Mouse (Mus musculus) kidney, postnatal 10 days (tissue): ENCODE measurements around the gene Mad1l1.

Source experiments
- DNase-seq: peaks from one replicate; pipeline ENCODE4 v3.0.0; 2021; ENCODE audit warnings: mixed read lengths

Gene Mad1l1

DNA sequence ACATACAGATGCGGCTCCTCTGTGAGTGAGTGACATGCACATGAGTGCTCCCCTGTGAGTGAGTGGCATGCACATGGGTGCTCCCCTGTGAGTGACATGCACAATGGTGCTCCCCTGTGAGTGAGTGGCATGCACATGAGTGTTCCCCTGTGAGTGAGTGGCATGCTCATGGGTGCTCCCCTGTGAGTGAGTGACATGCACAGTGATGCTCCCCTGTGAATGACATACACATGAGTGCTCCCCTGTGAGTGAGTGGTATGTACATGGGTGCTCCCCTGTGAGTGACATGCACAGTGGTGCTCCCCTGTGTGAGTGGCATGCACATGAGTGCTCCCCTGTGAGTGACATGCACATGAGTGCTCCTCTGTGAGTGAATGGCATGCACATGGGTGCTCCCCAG, 339.4 kb downstream of the Mad1l1 start:
- no peak for DNase-seq

DNA sequence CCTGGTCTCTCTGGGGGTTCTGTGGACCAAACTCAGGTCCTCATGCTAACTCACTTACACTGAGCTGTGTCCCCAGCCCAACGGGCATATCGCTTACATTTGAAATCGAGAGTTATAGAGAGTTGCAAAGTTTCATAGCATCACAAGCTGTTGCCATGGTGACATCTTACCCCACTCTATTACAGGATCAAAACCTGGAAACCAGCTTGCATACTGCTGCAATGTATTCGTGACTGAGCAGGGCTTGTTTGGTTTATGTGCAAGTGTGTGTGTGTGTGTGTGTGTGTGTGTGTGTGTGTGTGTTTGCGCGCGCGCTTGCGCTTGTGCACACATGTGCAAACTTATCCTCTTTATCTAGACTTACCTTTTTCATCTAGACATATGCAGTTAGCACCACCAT, 342.0 kb downstream of the Mad1l1 start:
- no peak for DNase-seq

DNA sequence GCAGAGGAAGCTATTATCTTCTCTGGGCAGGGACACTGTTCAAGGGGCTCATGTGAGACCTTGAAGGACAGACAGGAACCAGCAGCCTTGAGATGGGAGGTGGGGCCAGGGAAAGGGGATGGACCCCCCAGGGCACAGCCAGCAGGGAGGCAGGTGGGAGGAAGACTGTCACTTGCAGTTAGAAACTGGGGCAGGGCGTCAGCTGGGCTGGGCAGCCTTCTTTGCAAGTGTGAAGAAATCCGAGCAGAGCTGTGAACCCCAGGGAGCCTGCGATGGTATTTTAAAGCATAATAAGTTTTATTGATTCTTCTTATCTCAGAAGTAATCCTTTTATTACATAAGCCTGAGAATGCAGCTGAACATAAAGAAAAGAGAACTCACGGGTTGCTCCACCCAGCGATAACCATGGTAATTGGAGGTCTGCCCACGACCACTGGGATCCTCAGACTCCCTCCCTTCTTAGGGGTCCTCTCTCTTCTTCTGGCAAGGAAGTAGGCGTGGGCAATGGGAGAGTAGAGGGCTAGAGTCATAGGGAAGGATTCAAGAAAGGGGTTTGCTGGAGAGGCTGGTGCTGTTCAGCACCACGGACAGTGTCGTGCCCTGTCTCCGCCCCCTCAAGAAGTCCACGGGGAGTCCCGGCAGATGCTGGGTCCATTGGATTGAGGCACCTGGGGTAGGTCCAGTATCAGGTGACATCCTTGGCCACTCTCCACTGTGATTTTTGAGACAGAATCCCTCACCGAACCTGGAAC, 342.7 kb downstream of the Mad1l1 start:
- peak; percentile 65 for DNase-seq

DNA sequence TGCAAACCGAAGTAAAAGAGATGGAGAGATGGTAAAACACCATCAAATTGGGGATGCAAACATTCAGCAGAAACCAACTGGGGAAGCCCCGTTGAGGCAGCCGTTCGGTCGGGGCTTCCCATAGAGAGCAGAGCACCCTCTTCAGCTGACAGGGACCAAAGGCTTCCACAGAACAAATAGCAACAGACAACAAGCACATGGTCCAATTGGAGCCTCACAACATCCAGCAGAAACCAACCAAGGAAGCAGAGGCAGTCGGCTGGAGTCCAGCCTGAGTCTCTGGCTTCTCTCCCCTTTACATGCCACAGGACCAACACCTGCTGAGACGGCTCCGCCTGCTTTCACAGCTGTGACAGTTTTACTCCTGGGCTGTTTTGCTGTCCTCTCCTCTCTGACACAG, 343.9 kb downstream of the Mad1l1 start:
- no peak for DNase-seq

DNA sequence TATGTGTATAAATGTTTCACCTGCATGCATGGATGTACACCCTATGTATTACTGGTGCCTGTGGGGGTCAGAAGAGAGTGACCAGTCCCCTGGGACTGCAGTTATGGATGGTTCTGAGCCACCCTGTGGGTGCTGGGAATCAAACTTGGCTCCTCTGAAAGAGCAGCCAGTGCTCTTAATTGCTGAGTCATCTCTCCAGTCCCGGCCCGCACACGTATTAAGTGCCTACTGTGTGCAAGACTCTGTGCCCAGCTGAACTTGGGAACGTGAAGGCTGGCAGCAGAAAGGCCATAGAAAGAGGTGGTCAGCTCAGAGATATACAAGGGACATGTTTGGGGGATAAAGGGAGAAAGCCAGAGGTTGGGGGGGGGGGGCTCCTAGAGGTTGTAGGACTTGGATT, 344.8 kb downstream of the Mad1l1 start:
- no peak for DNase-seq

DNA sequence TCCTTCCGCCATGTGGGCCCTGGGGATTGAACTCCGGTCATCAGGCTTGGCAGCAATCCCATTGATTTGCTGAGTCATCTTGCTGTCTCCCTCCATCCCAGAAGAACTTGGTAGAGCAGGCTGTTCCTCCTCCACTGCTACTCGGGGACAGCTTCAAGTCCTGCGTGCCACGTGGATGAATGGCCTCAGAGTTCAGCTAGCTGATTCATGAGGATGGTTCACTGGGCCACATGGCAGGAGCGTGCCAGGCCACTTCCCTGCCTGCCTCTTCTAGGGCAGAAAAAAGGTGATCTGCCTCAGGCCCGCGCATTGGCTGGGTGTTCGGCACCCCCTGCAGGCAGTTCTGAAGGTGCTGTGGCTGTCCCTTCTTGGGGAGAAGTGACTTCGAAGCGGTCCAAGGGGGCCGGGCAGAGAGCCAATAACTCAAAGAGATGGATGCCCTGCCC, 351.1 kb downstream of the Mad1l1 start:
- DNase-seq: peak; percentile 69

DNA sequence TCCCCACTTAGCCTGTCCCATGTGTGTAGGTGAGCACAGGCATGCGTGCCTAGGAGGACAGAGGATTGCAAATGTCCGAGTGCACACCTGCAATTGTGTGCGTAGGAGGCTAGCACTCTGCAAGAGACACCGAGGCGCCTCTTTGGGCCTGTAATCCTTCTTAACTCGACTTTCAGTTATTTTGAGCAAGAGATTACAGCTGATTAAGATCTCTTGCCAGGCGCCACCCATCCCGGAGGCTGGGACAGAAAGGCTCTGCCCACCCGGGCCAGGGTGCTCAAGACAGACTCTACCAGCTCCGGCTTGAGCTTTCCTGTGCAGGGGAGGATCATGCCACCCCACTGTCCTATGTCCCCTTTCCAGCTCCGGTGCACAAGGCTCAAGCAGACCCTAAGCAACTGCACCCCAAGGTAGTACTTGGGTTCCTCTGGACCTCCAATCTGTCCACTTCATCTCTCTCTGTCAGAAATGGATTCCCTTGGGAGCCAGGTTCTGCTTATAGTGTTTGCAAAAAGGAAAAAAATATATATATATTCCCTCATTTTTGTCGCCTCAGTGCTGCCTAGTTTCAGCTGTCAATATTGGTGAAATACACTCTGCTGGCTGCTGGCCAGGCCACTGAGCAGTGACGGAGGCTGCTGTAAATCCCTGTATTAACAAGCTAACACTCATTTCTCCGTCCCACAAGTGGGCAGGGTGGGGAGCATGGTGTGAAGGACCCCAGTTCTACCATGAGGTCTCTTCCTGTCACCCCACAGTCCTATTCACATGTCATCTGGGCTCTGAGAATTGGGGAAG, 352.0 kb downstream of the Mad1l1 start:
- DNase-seq: peak; percentile 43

DNA sequence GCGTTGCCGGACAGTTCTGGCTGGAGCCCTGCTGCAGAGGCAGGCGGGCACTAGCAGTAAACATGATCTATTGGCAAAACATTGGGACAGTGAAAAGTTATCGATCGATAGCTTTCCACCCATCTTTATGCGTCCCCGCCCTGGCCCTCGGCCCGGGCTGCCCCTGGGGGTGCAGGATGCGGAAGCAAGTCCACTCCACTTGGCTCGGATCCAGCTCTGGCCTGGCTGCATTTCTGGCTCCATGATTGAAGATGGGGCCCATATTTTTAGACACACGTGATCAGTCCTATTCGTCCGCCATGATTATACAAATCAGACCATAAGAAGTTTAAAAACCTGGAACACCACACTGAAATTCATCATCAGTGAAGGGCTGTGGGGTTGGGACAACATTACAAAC, 355.8 kb downstream of the Mad1l1 start:
- DNase-seq: peak; percentile 44

DNA sequence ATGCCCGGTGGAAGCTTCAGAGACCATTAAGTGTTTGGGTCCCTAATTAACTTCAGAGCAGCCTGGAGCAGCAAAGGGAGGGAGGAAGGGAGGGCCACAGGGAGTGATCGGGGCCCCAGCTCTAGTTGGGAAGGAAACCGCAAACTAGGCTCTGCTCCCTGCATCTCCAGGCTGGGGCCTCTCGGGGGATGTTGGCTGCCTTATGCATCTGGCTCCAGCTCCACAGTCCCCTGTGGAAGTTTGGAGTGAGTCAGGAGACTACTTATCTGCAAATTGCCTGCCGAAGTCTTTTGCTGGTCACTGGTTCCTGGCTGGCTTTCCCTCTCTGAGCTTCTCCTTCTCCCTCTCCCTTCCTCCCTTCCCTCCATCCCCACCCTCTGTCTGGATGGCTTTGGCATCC, 357.0 kb downstream of the Mad1l1 start:
- DNase-seq: peak; percentile 47

DNA sequence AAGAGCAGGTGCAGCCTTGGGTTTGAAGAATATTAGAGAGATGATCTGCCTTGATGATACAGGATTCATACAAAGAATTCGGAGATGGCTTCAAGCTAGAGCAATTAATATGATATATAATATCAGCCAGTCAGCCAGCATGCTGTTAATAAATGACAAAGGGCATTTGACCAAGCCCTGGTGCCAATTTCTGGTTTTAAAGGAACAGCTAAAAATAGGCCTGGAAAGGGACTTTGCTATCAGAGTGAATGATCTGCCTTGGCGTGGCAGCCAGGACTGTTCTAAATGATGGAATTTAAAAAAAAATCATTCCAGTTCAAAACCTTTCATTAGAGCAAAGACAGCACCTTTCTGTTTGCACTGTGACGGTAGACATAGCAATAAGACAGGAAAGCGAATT, 361.6 kb downstream of the Mad1l1 start:
- DNase-seq: no peak
